Mouse (Mus musculus) common myeloid progenitor, adult 5-6 weeks (primary cell): Measurements from ENCODE around the gene Sval1. TPM values are rescaled to one million over a fixed set of nuclear protein-coding genes. Genes with fewer than 3 reads are reported as not detected.

Source experiments
- ATAC-seq: replicated peaks from 2 replicates; pipeline ENCODE4 v1.8.0; 2016; ENCODE audit warnings: low read depth, mild to moderate bottlenecking, moderate TSS enrichment, inconsistent platforms; ENCODE audit not compliant: poor library complexity, severe bottlenecking
- total RNA-seq: library from RNA; stranded (forward); fragments of 200-1000, 187-1606 nt; gene quantifications from 2 replicates; pipeline ENCODE4 v1.2.3, GENCODE M21; 2017

Sval1 gene
- total RNA-seq = not detected in 2 replicates

- ATAC-seq = no peak
Measured at GRCm38 (mm10) chr6:41951330-41951729, at the start of gene Sval1. Gene Sval1 (plus strand): TSS chr6:41951630.

DNA sequence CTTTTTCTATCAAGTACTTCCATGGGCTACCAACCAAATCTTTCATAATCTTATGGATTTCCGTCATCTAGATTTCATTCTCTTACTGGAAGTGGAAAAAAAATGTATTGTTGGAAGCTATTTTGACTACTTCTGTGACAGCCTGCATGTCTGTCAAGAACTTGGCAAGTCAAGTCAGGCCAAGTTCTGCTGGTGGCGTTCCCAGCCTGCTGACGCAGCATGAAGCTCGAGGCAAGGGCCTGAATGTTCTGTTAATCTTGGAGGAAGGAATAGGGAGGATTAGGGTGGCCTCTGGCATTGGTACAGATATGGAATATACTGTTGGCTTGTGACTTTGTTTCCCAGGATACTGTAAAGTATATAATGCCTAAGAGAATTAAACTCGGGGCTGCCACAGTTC, 39.8 kb upstream of the Sval1 start:
- ATAC-seq = no peak

DNA sequence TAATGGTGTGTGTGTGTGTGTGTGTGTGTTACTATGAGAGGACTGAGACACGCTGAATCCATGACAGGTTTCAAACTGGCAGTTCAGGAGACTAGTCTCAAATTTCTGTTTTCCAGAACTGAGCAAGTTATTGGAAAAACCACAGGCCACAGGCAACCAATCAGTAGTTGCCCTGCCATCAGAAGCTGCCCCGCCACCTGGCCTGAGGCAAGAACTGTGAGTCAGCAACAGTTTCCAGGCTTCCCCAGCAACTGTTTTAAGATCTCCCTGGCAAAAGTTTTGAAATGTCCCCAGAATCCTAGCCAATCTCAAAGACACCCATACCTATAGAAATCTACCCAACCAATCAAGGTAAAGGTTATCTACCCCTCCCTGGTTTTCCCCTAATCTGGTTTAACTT, 36.5 kb upstream of the Sval1 start:
- no peak for ATAC-seq

- no peak for ATAC-seq
Measured at GRCm38 (mm10) chr6:41967840-41968239, 16.4 kb downstream of the Sval1 start, which contains the start of gene Sval3. Gene Sval3 (plus strand): TSS chr6:41968140.

Other genes with a start within 250 kb of the Sval1 start
- 21.9 and 39.3 TPM in 2 replicates for gene Kel, start 247.3 kb upstream of the Sval1 start, total RNA-seq
- gene Olfr459, start 176.5 kb upstream of the Sval1 start, total RNA-seq = not detected in 2 replicates
- gene Pip, start 104.1 kb upstream of the Sval1 start, total RNA-seq = not detected in 2 replicates
- not detected in 2 replicates for gene Sval2, start 98.6 kb upstream of the Sval1 start, total RNA-seq
- not detected in 2 replicates for gene Sval3, start 16.5 kb downstream of the Sval1 start, total RNA-seq
- not detected in 2 replicates for gene Sva, start 86.8 kb downstream of the Sval1 start, total RNA-seq
- gene Tas2r139, start 189.3 kb downstream of the Sval1 start, total RNA-seq = not detected in 2 replicates